9 mouse cellular contexts compared by ENCODE assay signal in genomic region chr9:91355629-91356352, GRCm38 (mm10). TPM values are rescaled to one million over a fixed set of nuclear protein-coding genes. Genes with fewer than 3 reads are reported as not detected.
A peak's percentile ranks its signal among the peaks of the same experiment; 100 is the strongest.
DNase-seq lines count a peak whose midpoint lies in the region; ATAC-seq and TF ChIP-seq lines count a peak whose summit lies in the region.
"Had no signal": no experiment of that assay in that cellular context is flagged by ENCODE, and none has a peak within 500 bp of the region (broad histone marks: within the 10 kb centered on the region; RNA-seq: fewer than 3 reads in every experiment).

No protein-coding gene starts in this region.

- H3K27me3 ChIP-seq in kidney, postnatal 0 days (ENCODE audit: insufficient read depth, low read length) = peaks cover 84% of the 10 kb centered on the region
- peaks cover 52% of the 10 kb centered on the region for H3K27me3 ChIP-seq in forebrain, embryonic 12.5 days
- peaks cover 90% of the 10 kb centered on the region for H3K27me3 ChIP-seq in liver, embryonic 13.5 days

- no peaks in the 10 kb centered on the region for H3K36me3 ChIP-seq in kidney, postnatal 0 days (ENCODE audit: insufficient read depth, low read length)
- H3K36me3 ChIP-seq in forebrain, embryonic 12.5 days (replicated peaks) = no peaks in the 10 kb centered on the region
- no peaks in the 10 kb centered on the region for H3K36me3 ChIP-seq in liver, embryonic 13.5 days

- peak overlapping the region; percentile 11; the same call in 1 of the 2 replicates for H3K4me3 ChIP-seq in kidney, postnatal 0 days (replicated peaks; ENCODE audit: low read depth, low read length)
- peak overlapping the region; percentile 34 for H3K4me3 ChIP-seq in forebrain, embryonic 12.5 days (replicated peaks)
- H3K4me3 ChIP-seq in liver, embryonic 13.5 days (replicated peaks) = no peak overlapping the region

- WGBS in kidney, postnatal 0 days = 1% methylated on average over 35 of the region's 35 CpGs
- WGBS in forebrain, embryonic 12.5 days = under 1% methylated on average over 35 of the region's 35 CpGs
- WGBS in liver, embryonic 13.5 days (ENCODE audit: insufficient replicate concordance) = 2% methylated on average over 29 of the region's 35 CpGs

- ATAC-seq in kidney, postnatal 0 days (replicated peaks; ENCODE audit: low FRiP score, low read depth) = no peak; the same call in 1 of the 2 replicates
- ATAC-seq in forebrain, embryonic 12.5 days (ENCODE audit: low FRiP score) = peak; percentile 86
- no peak for ATAC-seq in liver, embryonic 13.5 days (ENCODE audit: low read depth)

- no peak overlapping the region for H3K9ac ChIP-seq in kidney, postnatal 0 days (ENCODE audit: low read depth, low read length)
- H3K9ac ChIP-seq in forebrain, embryonic 12.5 days = peak overlapping the region; percentile 64
- no peak overlapping the region for H3K9ac ChIP-seq in liver, embryonic 13.5 days
- H3K9ac ChIP-seq: liver, embryonic 14.5 days had no signal

- H3K9me3 ChIP-seq in kidney, postnatal 0 days (replicated peaks; ENCODE audit: low read length) = no peaks in the 10 kb centered on the region
- H3K9me3 ChIP-seq in forebrain, embryonic 12.5 days = no peaks in the 10 kb centered on the region
- no peaks in the 10 kb centered on the region for H3K9me3 ChIP-seq in liver, embryonic 13.5 days (replicated peaks)

- no peak overlapping the region for H3K27ac ChIP-seq in kidney, postnatal 0 days
- H3K27ac ChIP-seq in forebrain, embryonic 12.5 days = peak overlapping the region; percentile 89
- H3K27ac ChIP-seq in liver, embryonic 13.5 days = no peak overlapping the region
- H3K27ac ChIP-seq: liver, embryonic 14.5 days had no signal

- H3K4me1 ChIP-seq in kidney, postnatal 0 days (replicated peaks; ENCODE audit: insufficient read depth, low read length) = no peaks in the 10 kb centered on the region
- H3K4me1 ChIP-seq in forebrain, embryonic 12.5 days = peaks cover 30% of the 10 kb centered on the region
- H3K4me1 ChIP-seq in liver, embryonic 13.5 days (replicated peaks) = no peaks in the 10 kb centered on the region

- H3K4me2 ChIP-seq in kidney, postnatal 0 days (ENCODE audit: low read length) = peak overlapping the region; percentile 24; the same call in 1 of the 2 replicates
- peak overlapping the region; percentile 55 for H3K4me2 ChIP-seq in forebrain, embryonic 12.5 days
- 0 out of 2 replicates have a peak overlapping the region, but pooled peaks have one; percentile 21 for H3K4me2 ChIP-seq in liver, embryonic 13.5 days

- DNase-seq in kidney, postnatal 0 days (ENCODE audit: low spot score) = no peak
- no peak for DNase-seq in kidney, adult 8-10 months
- DNase-seq in cerebellum, adult 11-12 months = peak; percentile 96
- DNase-seq in liver, embryonic 13.5 days = no peak
- DNase-seq in yolk sac, embryonic 10.5 days (ENCODE audit: low spot score) = peak; percentile 57
- no peak for DNase-seq in adrenal gland, adult (ENCODE audit: inconsistent age in 2 of 2, low spot score in 1 of 2)
- no peak for DNase-seq in right cerebral cortex, adult 2 months (ENCODE audit: low spot score in 2 of 2)

- TF ChIP-seq CTCF in kidney, postnatal 0 days (IDR thresholded peaks at IDR 0.05; ENCODE audit: low read depth) = no peak

RNA-seq across cellular contexts. Expression of gene Zic4, which starts 6.4 kb away (rescaled TPM):
- not detected in 2 replicates for polyA plus RNA-seq in kidney, postnatal 0 days (2015; fragmentation: Nextera tagmentation; extraction: Ambion mirVana)
- polyA plus RNA-seq in forebrain, embryonic 12.5 days (2016; fragmentation: Nextera tagmentation; extraction: Ambion mirVana) = 56.4 and 60.5 TPM in 2 replicates
- not detected in 2 replicates for polyA plus RNA-seq in liver, embryonic 13.5 days (2015; fragmentation: Nextera tagmentation; extraction: Ambion mirVana)

RNA-seq across cellular contexts. Expression of gene Zic1, which starts 9.8 kb away (rescaled TPM):
- not detected in 2 replicates for polyA plus RNA-seq in kidney, postnatal 0 days (2015; fragmentation: Nextera tagmentation; extraction: Ambion mirVana)
- polyA plus RNA-seq in forebrain, embryonic 12.5 days (2016; fragmentation: Nextera tagmentation; extraction: Ambion mirVana) = 13.9 and 14.4 TPM in 2 replicates
- polyA plus RNA-seq in liver, embryonic 13.5 days (2015; fragmentation: Nextera tagmentation; extraction: Ambion mirVana) = 0.05 and 0.10 TPM in 2 replicates

Comparison
In these comparisons a context has a peak if more than half of its experiments do, and no peak if none do; other contexts are left out.
1. DNase-seq: peak in cerebellum, adult 11-12 months (single experiment) and yolk sac, embryonic 10.5 days (single experiment); none in kidney, postnatal 0 days (single experiment), kidney, adult 8-10 months (0 of 2), liver, embryonic 13.5 days (single experiment), adrenal gland, adult (0 of 2) and right cerebral cortex, adult 2 months (0 of 2).
2. RNA of gene Zic4, which starts 6.4 kb away (polyA plus RNA-seq): 56.4 to 60.5 TPM in forebrain, embryonic 12.5 days; not detected in liver, embryonic 13.5 days and not detected in kidney, postnatal 0 days; every median in the first group is over 10 times any median in the second.
3. RNA of gene Zic1, which starts 9.8 kb away (polyA plus RNA-seq): 13.9 to 14.4 TPM in forebrain, embryonic 12.5 days; 0.05 to 0.10 TPM in liver, embryonic 13.5 days and not detected in kidney, postnatal 0 days; every median in the first group is over 10 times any median in the second.
4. Peak in every context shown above with its lines, with median percentiles within 50 percentile points of each other: H3K4me2 ChIP-seq.